Mouse (Mus musculus) T-helper 17 cell (primary cell): ENCODE measurements around the gene Kmt2d.
"Not testable (repeated sequence)": the region's sequence is repeated elsewhere in the genome, so short reads cannot be mapped to it uniquely, and the experiment has no call there.

Experiments
- in situ Hi-C, 2 experiments: fragments of 300-600 bp; cut with MboI, MseI; formaldehyde crosslinking; loops; 1 replicate in 1 of 2; 2 replicates in 1 of 2; pipeline ENCODE4 v1.15.1; 2025; ENCODE audit warnings: high pct_unique_total_duplicates in 2 of 2

The Kmt2d gene

GRCm38 (mm10) chr15:98832161-98833058 is 38.6 kb downstream of the Kmt2d start:
- in situ Hi-C loops = loop anchor here in 1 of 2 experiments (5.0 kb wide), 1 partner anchor 35 kb away; no protein-coding TSS in a partner anchor

- in situ Hi-C loops = loop anchor here in 1 of 2 experiments (5.0 kb wide), 1 partner anchor 36 kb away; no protein-coding TSS in a partner anchor
Measured at GRCm38 (mm10) chr15:98831684-98832035, 39.3 kb downstream of the Kmt2d start.

GRCm38 (mm10) chr15:98830736-98831683 is 40.0 kb downstream of the Kmt2d start, which contains the start of gene Prkag1:
Gene Prkag1, minus strand, starts transcription at chr15:98831521.
- in situ Hi-C loops = loop anchor here in 1 of 2 experiments (5.0 kb wide), 1 partner anchor 36 kb away; no protein-coding TSS in a partner anchor

GRCm38 (mm10) chr15:98827611-98828011 is 43.4 kb downstream of the Kmt2d start:
- in situ Hi-C loops = loop anchor here in 1 of 2 experiments (10.0 kb wide), 1 partner anchor 763 kb away; no protein-coding TSS in a partner anchor

- in situ Hi-C loops = loop anchor here in 1 of 2 experiments (10.0 kb wide), 1 partner anchor 759 kb away; no protein-coding TSS in a partner anchor
Measured at GRCm38 (mm10) chr15:98823434-98823833, 47.6 kb downstream of the Kmt2d start.

GRCm38 (mm10) chr15:98822147-98822546 is 48.9 kb downstream of the Kmt2d start:
- in situ Hi-C loops = loop anchor here in 1 of 2 experiments (10.0 kb wide), 1 partner anchor 757 kb away; no protein-coding TSS in a partner anchor

GRCm38 (mm10) chr15:98821403-98821802 is 49.6 kb downstream of the Kmt2d start:
- in situ Hi-C loops = loop anchor here in 1 of 2 experiments (10.0 kb wide), 1 partner anchor 757 kb away; no protein-coding TSS in a partner anchor

- in situ Hi-C loops = loop anchor here in 1 of 2 experiments (10.0 kb wide), 1 partner anchor 756 kb away; no protein-coding TSS in a partner anchor
Measured at GRCm38 (mm10) chr15:98820937-98821336, 50.1 kb downstream of the Kmt2d start.

- in situ Hi-C loops = no loop called here
Measured at GRCm38 (mm10) chr15:98818171-98818570, 52.8 kb downstream of the Kmt2d start.

- in situ Hi-C loops = no loop called here
Measured at GRCm38 (mm10) chr15:98812741-98813424, 58.1 kb downstream of the Kmt2d start.

GRCm38 (mm10) chr15:98810212-98810611 is 60.8 kb downstream of the Kmt2d start:
- in situ Hi-C loops = not testable (repeated sequence)

GRCm38 (mm10) chr15:98809390-98809789 is 61.6 kb downstream of the Kmt2d start, which contains the start of gene Ddn:
Gene Ddn, minus strand, starts transcription at chr15:98809490.
- in situ Hi-C loops = no loop called here

- in situ Hi-C loops = no loop called here
Measured at GRCm38 (mm10) chr15:98808651-98809134, 62.3 kb downstream of the Kmt2d start.

GRCm38 (mm10) chr15:98807895-98808650 is 62.9 kb downstream of the Kmt2d start:
- in situ Hi-C loops = no loop called here

GRCm38 (mm10) chr15:98806809-98807770 is 63.9 kb downstream of the Kmt2d start:
- in situ Hi-C loops = no loop called here

GRCm38 (mm10) chr15:98806071-98806808 is 64.8 kb downstream of the Kmt2d start:
- in situ Hi-C loops = no loop called here

GRCm38 (mm10) chr15:98805324-98806040 is 65.5 kb downstream of the Kmt2d start:
- in situ Hi-C loops = no loop called here
